Mouse (Mus musculus) intestine, embryonic 14.5 days (tissue): Measurements from ENCODE around the gene Lamtor2. TPM values are rescaled to one million over a fixed set of nuclear protein-coding genes. Genes with fewer than 3 reads are reported as not detected.

Experiments used
- ATAC-seq: fragments of 200-750 bp; cut with Nextera tagmentation; replicated peaks from 2 replicates; pipeline ENCODE4 v1.8.0; 2017; ENCODE audit warnings: low read depth, moderate number of reproducible peaks, moderate TSS enrichment, moderate library complexity; ENCODE audit not compliant: low FRiP score, low TSS enrichment
- DNase-seq: peaks from one replicate; pipeline ENCODE4 v3.0.0-alpha.2; 2018; ENCODE audit warnings: low spot score
- H3K27ac ChIP-seq: fragments of 300-500 bp; sonication (generic); 2 replicates; pipeline ENCODE4 v1.5.1; 2014; ENCODE audit warnings: low read depth, mild to moderate bottlenecking, control low read depth
- H3K27me3 ChIP-seq: fragments of 300-500 bp; sonication (generic); replicated peaks from 2 replicates; pipeline ENCODE4 v1.6.1; 2014; ENCODE audit warnings: low read length, control low read depth; ENCODE audit not compliant: control insufficient read depth, insufficient read depth
- H3K36me3 ChIP-seq: fragments of 300-500 bp; sonication (generic); 2 replicates; pipeline ENCODE4 v1.6.1; 2014; ENCODE audit warnings: low read length, control low read depth; ENCODE audit not compliant: control insufficient read depth, insufficient read depth
- H3K4me1 ChIP-seq: fragments of 300-500 bp; sonication (generic); replicated peaks from 2 replicates; pipeline ENCODE4 v1.6.1; 2014; ENCODE audit warnings: low read length, control low read depth, mixed read lengths; ENCODE audit not compliant: control insufficient read depth, insufficient read depth
- H3K4me2 ChIP-seq: fragments of 300-500 bp; sonication (generic); 2 replicates; pipeline ENCODE4 v1.6.1; 2014; ENCODE audit warnings: low read length
- H3K4me3 ChIP-seq: fragments of 300-500 bp; sonication (generic); 2 replicates; pipeline ENCODE4 v1.5.1; 2014; ENCODE audit warnings: low read depth, low read length, control low read depth, mixed read lengths
- H3K9ac ChIP-seq: fragments of 300-500 bp; sonication (generic); 2 replicates; pipeline ENCODE4 v1.6.1; 2014; ENCODE audit warnings: mild to moderate bottlenecking, low read length
- H3K9me3 ChIP-seq: fragments of 300-500 bp; sonication (generic); 2 replicates; pipeline ENCODE4 v1.6.1; 2016; ENCODE audit warnings: low read length, control low read depth; ENCODE audit not compliant: control insufficient read depth
- WGBS: fragments of 180-500 bp; shearing (Covaris S2); extraction: QIAGEN DNeasy Blood & Tissue Kit; methylation state at CpG from one replicate; pipeline ENCODE4 v1.1.7; 2014; 5-methylcytosine and 5-hydroxymethylcytosine counted together
- polyA plus RNA-seq: library from polyadenylated mRNA; unstranded; fragments of >200 nt; fragmentation: Nextera tagmentation; extraction: Ambion mirVana; gene quantifications from 2 replicates; pipeline ENCODE4 v1.2.1, GENCODE M21; 2014

Lamtor2 gene
- polyA plus RNA-seq, 1 experiment from 2014 or later, result 98.9 TPM

- no peak overlapping the region for H3K9ac ChIP-seq
- H3K27me3 ChIP-seq, result no peaks in the 10 kb centered on the region
- no peak for ATAC-seq
- no peak overlapping the region for H3K4me3 ChIP-seq
- no peaks in the 10 kb centered on the region for H3K4me1 ChIP-seq
- no peak for DNase-seq
- H3K27ac ChIP-seq, result no peak overlapping the region
- no peaks in the 10 kb centered on the region for H3K9me3 ChIP-seq
- 68% methylated on average over 4 of the region's 4 CpGs for WGBS
- no peak overlapping the region for H3K4me2 ChIP-seq
- peaks cover 99% of the 10 kb centered on the region for H3K36me3 ChIP-seq
Observed at GRCm38 (mm10) chr3:88563442-88563841, 10.6 kb upstream of the Lamtor2 start.

- ATAC-seq, result no peak
Observed at GRCm38 (mm10) chr3:88561989-88562388, 9.1 kb upstream of the Lamtor2 start.

GRCm38 (mm10) chr3:88559596-88559995, 6.7 kb upstream of the Lamtor2 start:
- ATAC-seq, result no peak
- DNase-seq, result no peak
- H3K4me2 ChIP-seq, result no peak overlapping the region
- no peaks in the 10 kb centered on the region for H3K27me3 ChIP-seq
- H3K9me3 ChIP-seq, result no peaks in the 10 kb centered on the region
- no peak overlapping the region for H3K4me3 ChIP-seq
- peaks cover 6% of the 10 kb centered on the region for H3K4me1 ChIP-seq
- H3K36me3 ChIP-seq, result peaks cover 95% of the 10 kb centered on the region
- H3K9ac ChIP-seq, result no peak overlapping the region
- WGBS, result 93% methylated on average over 9 of the region's 9 CpGs
- no peak overlapping the region for H3K27ac ChIP-seq

More at GRCm38 (mm10) chr3:88561989-88562388, 9.1 kb upstream of the Lamtor2 start:
- 68% methylated on average over 4 of the region's 4 CpGs for WGBS
- H3K4me1 ChIP-seq, result no peaks in the 10 kb centered on the region
- H3K9ac ChIP-seq, result no peak overlapping the region
- H3K4me2 ChIP-seq, result no peak overlapping the region
- no peak overlapping the region for H3K4me3 ChIP-seq
- no peak overlapping the region for H3K27ac ChIP-seq
- no peak for DNase-seq
- H3K9me3 ChIP-seq, result no peaks in the 10 kb centered on the region
- H3K36me3 ChIP-seq, result peaks cover 99% of the 10 kb centered on the region
- H3K27me3 ChIP-seq, result no peaks in the 10 kb centered on the region

GRCm38 (mm10) chr3:88556616-88557015, 3.7 kb upstream of the Lamtor2 start:
- ATAC-seq, result no peak
- Histone ChIP-seq H3K9ac (no peak overlapping the region), H3K27ac (no peak overlapping the region), H3K27me3 (no peaks in the 10 kb centered on the region), H3K4me1 (peaks cover 16% of the 10 kb centered on the region), H3K4me3 (no peak overlapping the region), H3K9me3 (no peaks in the 10 kb centered on the region), H3K36me3 (peaks cover 66% of the 10 kb centered on the region), H3K4me2 (no peak overlapping the region)
- no peak for DNase-seq
- WGBS, result 93% methylated on average over 8 of the region's 8 CpGs

GRCm38 (mm10) chr3:88555731-88556130, 2.9 kb upstream of the Lamtor2 start:
- ATAC-seq, result no peak
- H3K36me3 ChIP-seq, result peaks cover 58% of the 10 kb centered on the region
- 93% methylated on average over 6 of the region's 6 CpGs for WGBS

GRCm38 (mm10) chr3:88555069-88555605, 2.3 kb upstream of the Lamtor2 start:
- no peak for DNase-seq
- no peak overlapping the region for H3K4me3 ChIP-seq
- no peak for ATAC-seq
- WGBS, result 91% methylated on average over 5 of the region's 5 CpGs
- peaks cover 21% of the 10 kb centered on the region for H3K4me1 ChIP-seq
- H3K36me3 ChIP-seq, result peaks cover 52% of the 10 kb centered on the region
- no peak overlapping the region for H3K27ac ChIP-seq
- H3K9ac ChIP-seq, result 0 out of 2 replicates have a peak overlapping the region, but pooled peaks have one; percentile 10
- peak overlapping the region; percentile 95 for H3K4me2 ChIP-seq
- H3K27me3 ChIP-seq, result no peaks in the 10 kb centered on the region
- H3K9me3 ChIP-seq, result no peaks in the 10 kb centered on the region

More at GRCm38 (mm10) chr3:88555731-88556130, 2.9 kb upstream of the Lamtor2 start:
- H3K27me3 ChIP-seq, result no peaks in the 10 kb centered on the region
- no peak overlapping the region for H3K27ac ChIP-seq
- no peak overlapping the region for H3K4me2 ChIP-seq
- DNase-seq, result no peak
- no peak overlapping the region for H3K9ac ChIP-seq
- no peak overlapping the region for H3K4me3 ChIP-seq
- H3K4me1 ChIP-seq, result peaks cover 21% of the 10 kb centered on the region
- no peaks in the 10 kb centered on the region for H3K9me3 ChIP-seq

GRCm38 (mm10) chr3:88553880-88554586, 1.2 kb upstream of the Lamtor2 start:
- no peak for DNase-seq
- WGBS, result under 1% methylated on average over 40 of the region's 41 CpGs
- H3K4me3 ChIP-seq, result peak overlapping the region; percentile 74

GRCm38 (mm10) chr3:88553525-88553879, 628 bp upstream of the Lamtor2 start, which contains the start of gene Ubqln4:
Gene Ubqln4, plus strand, starts transcription at chr3:88553758.
- Histone ChIP-seq H3K36me3 (peaks cover 35% of the 10 kb centered on the region), H3K27me3 (no peaks in the 10 kb centered on the region), H3K4me2 (peak within 1 kb of the TSS; percentile 95), H3K9ac (peak within 1 kb of the TSS; percentile 89), H3K9me3 (no peaks in the 10 kb centered on the region), H3K4me1 (peaks cover 21% of the 10 kb centered on the region), H3K4me3 (peak within 1 kb of the TSS; percentile 74), H3K27ac (peak within 1 kb of the TSS; percentile 99)
- DNase-seq (peak; percentile 96), ATAC-seq (peak; percentile 89)
- WGBS, result under 1% methylated on average over 32 of the region's 37 CpGs

More at GRCm38 (mm10) chr3:88553880-88554586, 1.2 kb upstream of the Lamtor2 start:
- peaks cover 21% of the 10 kb centered on the region for H3K4me1 ChIP-seq
- peaks cover 41% of the 10 kb centered on the region for H3K36me3 ChIP-seq
- peak overlapping the region; percentile 99 for H3K27ac ChIP-seq
- H3K27me3 ChIP-seq, result no peaks in the 10 kb centered on the region
- peak; percentile 54 for ATAC-seq
- H3K9ac ChIP-seq, result peak overlapping the region; percentile 89
- H3K9me3 ChIP-seq, result no peaks in the 10 kb centered on the region
- H3K4me2 ChIP-seq, result peak overlapping the region; percentile 95
